Mouse (Mus musculus) embryonic fibroblast, embryonic 13.5 days (primary cell): ENCODE data around the gene Prkaa1. TPM values are rescaled to one million over a fixed set of nuclear protein-coding genes. Genes with fewer than 3 reads are reported as not detected.

Experiments
- H3K27ac ChIP-seq: 2 replicates; pipeline ENCODE4 v1.5.1; 2012; ENCODE audit warnings: low read length, control low read depth, inconsistent platforms; ENCODE audit not compliant: insufficient read depth
- H3K4me1 ChIP-seq: 2 replicates; pipeline ENCODE4 v1.6.1; 2011; ENCODE audit warnings: low read length; ENCODE audit not compliant: control insufficient read depth, insufficient read depth
- H3K4me3 ChIP-seq: 2 replicates; pipeline ENCODE4 v1.5.1; 2011; ENCODE audit warnings: mild to moderate bottlenecking, control low read depth, low read length; ENCODE audit not compliant: insufficient read depth
- CTCF ChIP-seq: IDR thresholded peaks from 2 replicates; pipeline ENCODE4 v1.5.1; 2011; ENCODE audit warnings: mild to moderate bottlenecking, control low read depth, low read length, moderate library complexity, borderline replicate concordance; ENCODE audit not compliant: insufficient read depth
- POLR2A ChIP-seq: IDR thresholded peaks from 2 replicates; pipeline ENCODE4 v1.6.1; 2011; ENCODE audit warnings: low read depth, mild to moderate bottlenecking, control low read depth, low read length, moderate library complexity
- polyA plus RNA-seq: library from polyadenylated mRNA; stranded (reverse); fragments of >200 nt; gene quantifications from 2 replicates; pipeline ENCODE4 v1.2.4, GENCODE M21; 2011; ENCODE audit warnings: low read depth; ENCODE audit not compliant: missing spikeins, insufficient read length

Gene Prkaa1
- polyA plus RNA-seq, 1 experiment: 32.0 TPM

GRCm38 (mm10) chr15:5157386-5157785 is 13.7 kb downstream of the Prkaa1 start:
- Histone ChIP-seq H3K4me1 (no peaks in the 10 kb centered on the region; the same call in 1 of the 2 replicates), H3K27ac (no peak overlapping the region), H3K4me3 (no peak overlapping the region)
- TF ChIP-seq POLR2A (no peak), CTCF (no peak)

GRCm38 (mm10) chr15:5158827-5159226 is 15.2 kb downstream of the Prkaa1 start:
- TF ChIP-seq POLR2A: no peak
- no peak overlapping the region for H3K4me3 ChIP-seq
- no peak overlapping the region for H3K27ac ChIP-seq
- H3K4me1 ChIP-seq: no peaks in the 10 kb centered on the region; the same call in 1 of the 2 replicates

- TF ChIP-seq CTCF (no peak), POLR2A (no peak)
- Histone ChIP-seq H3K4me3 (no peak overlapping the region), H3K27ac (no peak overlapping the region), H3K4me1 (no peaks in the 10 kb centered on the region)
Observed at GRCm38 (mm10) chr15:5165121-5165773, 21.6 kb downstream of the Prkaa1 start.

GRCm38 (mm10) chr15:5173217-5173820 is 29.7 kb downstream of the Prkaa1 start:
- no peak overlapping the region for H3K27ac ChIP-seq
- TF ChIP-seq POLR2A: no peak
- TF ChIP-seq CTCF: no peak
- H3K4me1 ChIP-seq: no peaks in the 10 kb centered on the region
- no peak overlapping the region for H3K4me3 ChIP-seq

- Histone ChIP-seq H3K4me3 (peak overlapping the region; percentile 81), H3K4me1 (no peaks in the 10 kb centered on the region), H3K27ac (no peak overlapping the region)
- TF ChIP-seq CTCF (no peak), POLR2A (no peak)
Observed at GRCm38 (mm10) chr15:5184668-5185330, 41.1 kb downstream of the Prkaa1 start.

- TF ChIP-seq CTCF: no peak
- peak; percentile 66 for TF ChIP-seq POLR2A
- Histone ChIP-seq H3K4me3 (peak within 1 kb of the TSS; percentile 81), H3K27ac (peak within 1 kb of the TSS; percentile 80), H3K4me1 (no peaks in the 10 kb centered on the region)
Observed at GRCm38 (mm10) chr15:5185366-5186292, 42.0 kb downstream of the Prkaa1 start, which contains the start of gene Ttc33. Ttc33 (plus strand) TSS chr15:5185525.

- TF ChIP-seq POLR2A (no peak), CTCF (no peak)
- no peaks in the 10 kb centered on the region for H3K4me1 ChIP-seq
- peak overlapping the region; percentile 81 for H3K4me3 ChIP-seq
- no peak overlapping the region for H3K27ac ChIP-seq
Observed at GRCm38 (mm10) chr15:5186293-5186675, 42.6 kb downstream of the Prkaa1 start.

GRCm38 (mm10) chr15:5187116-5187515 is 43.5 kb downstream of the Prkaa1 start:
- H3K27ac ChIP-seq: no peak overlapping the region
- TF ChIP-seq POLR2A (no peak), CTCF (no peak)
- no peaks in the 10 kb centered on the region for H3K4me1 ChIP-seq
- H3K4me3 ChIP-seq: no peak overlapping the region

- TF ChIP-seq CTCF: no peak
- no peak for TF ChIP-seq POLR2A
- Histone ChIP-seq H3K4me1 (no peaks in the 10 kb centered on the region), H3K27ac (no peak overlapping the region), H3K4me3 (no peak overlapping the region)
Observed at GRCm38 (mm10) chr15:5188029-5188428, 44.4 kb downstream of the Prkaa1 start.
